Mouse (Mus musculus) kidney, postnatal 14 days (tissue): ENCODE measurements at regions not wholly inside any gene's neighbourhood (a gene's known extent, or its start where the extent isn't known, plus 50 kb on each side); places are given as distances from the start of the nearest gene placed in this dataset.

Experiments
- DNase-seq: peaks from one replicate; pipeline ENCODE4 v3.0.0; 2022; ENCODE audit warnings: mixed read lengths

GRCm38 (mm10) chr12:13094111-13094851, 152.6 kb upstream of the Mycn start:
- DNase-seq, result no peak

- DNase-seq, result no peak
These were observed 144.2 kb upstream of the Mycn start for GRCm38 (mm10) chr12:13085951-13086350.

- DNase-seq, result no peak
These were observed 143.8 kb upstream of the Mycn start for GRCm38 (mm10) chr12:13085484-13085883.

GRCm38 (mm10) chr12:13083337-13084054, 141.8 kb upstream of the Mycn start:
- DNase-seq, result peak; percentile 58

GRCm38 (mm10) chr12:13080791-13081190, 139.1 kb upstream of the Mycn start:
- DNase-seq, result no peak

- no peak for DNase-seq
These were observed 138.1 kb upstream of the Mycn start for GRCm38 (mm10) chr12:13079832-13080231.

GRCm38 (mm10) chr12:13077689-13078088, 136.0 kb upstream of the Mycn start:
- no peak for DNase-seq

- no peak for DNase-seq
These were observed 135.1 kb upstream of the Mycn start for GRCm38 (mm10) chr12:13076699-13077287.

GRCm38 (mm10) chr12:13073126-13073886, 131.6 kb upstream of the Mycn start:
- peak; percentile 8 for DNase-seq

- DNase-seq, result no peak
These were observed 125.6 kb upstream of the Mycn start for GRCm38 (mm10) chr12:13067295-13067694.

GRCm38 (mm10) chr12:13066604-13067181, 125.0 kb upstream of the Mycn start:
- DNase-seq, result peak; percentile 20

- no peak for DNase-seq
These were observed 117.8 kb upstream of the Mycn start for GRCm38 (mm10) chr12:13059473-13059872.

GRCm38 (mm10) chr12:13056246-13056645, 114.5 kb upstream of the Mycn start:
- no peak for DNase-seq

- DNase-seq, result no peak
These were observed 112.9 kb upstream of the Mycn start for GRCm38 (mm10) chr12:13054611-13055010.

- no peak for DNase-seq
These were observed 112.0 kb upstream of the Mycn start for GRCm38 (mm10) chr12:13053746-13054145.

- DNase-seq, result no peak
These were observed 111.3 kb upstream of the Mycn start for GRCm38 (mm10) chr12:13052845-13053623.

GRCm38 (mm10) chr12:13052164-13052563, 110.5 kb upstream of the Mycn start:
- no peak for DNase-seq

GRCm38 (mm10) chr12:13049659-13050058, 107.9 kb upstream of the Mycn start:
- DNase-seq, result peak; percentile 74

GRCm38 (mm10) chr12:13048168-13048727, 106.5 kb upstream of the Mycn start:
- peak; percentile 69 for DNase-seq

- DNase-seq, result no peak
These were observed 101.2 kb upstream of the Mycn start for GRCm38 (mm10) chr12:13042934-13043333.

GRCm38 (mm10) chr12:13035108-13035741, 93.5 kb upstream of the Mycn start:
- DNase-seq, result no peak
